In the genomic region with DNA sequence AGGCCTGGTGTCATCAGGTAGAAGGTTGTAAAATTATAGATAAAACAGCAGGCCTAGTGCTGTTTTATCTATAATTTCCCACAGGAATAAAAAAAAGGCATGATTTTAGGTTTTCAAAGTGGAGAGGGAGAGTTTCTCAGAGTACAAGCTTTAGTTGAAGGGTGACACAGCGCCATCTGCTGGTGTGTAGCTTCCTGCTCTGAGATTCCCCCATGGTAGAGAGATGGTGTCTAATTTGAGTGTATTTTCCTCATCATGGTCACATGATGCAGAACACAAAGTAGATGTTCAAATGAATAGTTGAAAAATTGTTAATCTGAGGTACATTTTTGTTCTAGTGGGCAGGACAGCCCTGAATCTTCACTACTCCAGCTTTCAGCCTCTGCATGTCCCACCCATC, we compare ENCODE assay signal across 8 mouse cellular contexts. TPM values are rescaled to one million over a fixed set of nuclear protein-coding genes. Genes with fewer than 3 reads are reported as not detected.
A peak's percentile ranks its signal among the peaks of the same experiment; 100 is the strongest.
DNase-seq lines count a peak whose midpoint lies in the region; ATAC-seq lines count a peak whose summit lies in the region.

No protein-coding gene starts in this region.

- DNase-seq in CD4-positive, CD25-positive, alpha-beta regulatory T cell, adult 2 months (ENCODE audit: low read depth, low spot score) = peak; percentile 77
- DNase-seq in urinary bladder, postnatal 14 days (ENCODE audit: low spot score) = peak; percentile 63
- no peak for DNase-seq in urinary bladder, adult 2 months (ENCODE audit: low spot score)
- peak; percentile 71 for DNase-seq in embryo, embryonic 10 days (ENCODE audit: low spot score)
- DNase-seq in induced T-regulatory cell, adult 2 months (ENCODE audit: low read depth) = peak; percentile 70
- peak; percentile 50 for DNase-seq in limb, embryonic 10.5 days (ENCODE audit: low spot score)
- peak; percentile 69 to 73 for DNase-seq in right cerebral cortex, adult 2 months (ENCODE audit: low spot score in 2 of 2)

- 33% methylated on average over 1 of the region's 1 CpGs for WGBS in limb, embryonic 10.5 days

- no peak for ATAC-seq in CD4-positive, CD25-positive, alpha-beta regulatory T cell, adult 4 months

- no peaks in the 10 kb centered on the region for H3K4me1 ChIP-seq in limb, embryonic 10.5 days

- no peaks in the 10 kb centered on the region for H3K27me3 ChIP-seq in limb, embryonic 10.5 days (ENCODE audit: low read depth, poor library complexity, severe bottlenecking)

- peaks cover 33% of the 10 kb centered on the region for H3K36me3 ChIP-seq in limb, embryonic 10.5 days

- no peak overlapping the region for H3K27ac ChIP-seq in limb, embryonic 10.5 days

- H3K4me3 ChIP-seq in limb, embryonic 10.5 days = no peak overlapping the region

- H3K9me3 ChIP-seq in limb, embryonic 10.5 days (replicated peaks) = no peaks in the 10 kb centered on the region

RNA-seq across cellular contexts. Expression of gene Marf1, which starts 32.3 kb away (rescaled TPM):
- polyA plus RNA-seq in CD4-positive, CD25-positive, alpha-beta regulatory T cell, adult 4 months (2017; shearing (Covaris generic)) = 10 to 100 TPM; 24.5 to 30.0 TPM
- polyA plus RNA-seq in urinary bladder, adult 2 months (2012; rRNA removed) = 15.0 and 22.5 TPM in 2 replicates
- polyA plus RNA-seq in limb, embryonic 10.5 days (2016; fragmentation: Nextera tagmentation; extraction: Ambion mirVana) = 13.7 and 17.0 TPM in 2 replicates

RNA-seq across cellular contexts. Expression of gene Nde1, which starts 32.4 kb away (rescaled TPM):
- polyA plus RNA-seq in CD4-positive, CD25-positive, alpha-beta regulatory T cell, adult 4 months (2017; shearing (Covaris generic)) = 100 to 1,000 TPM in 1 of 2 experiments, 10 to 100 TPM in 1; 83.0 to 129 TPM
- polyA plus RNA-seq in urinary bladder, adult 2 months (2012; rRNA removed) = 45.3 and 48.5 TPM in 2 replicates
- polyA plus RNA-seq in limb, embryonic 10.5 days (2016; fragmentation: Nextera tagmentation; extraction: Ambion mirVana) = 188 and 189 TPM in 2 replicates
